Mouse (Mus musculus): ENCODE measurements around the gene Mgst3.

DNA sequence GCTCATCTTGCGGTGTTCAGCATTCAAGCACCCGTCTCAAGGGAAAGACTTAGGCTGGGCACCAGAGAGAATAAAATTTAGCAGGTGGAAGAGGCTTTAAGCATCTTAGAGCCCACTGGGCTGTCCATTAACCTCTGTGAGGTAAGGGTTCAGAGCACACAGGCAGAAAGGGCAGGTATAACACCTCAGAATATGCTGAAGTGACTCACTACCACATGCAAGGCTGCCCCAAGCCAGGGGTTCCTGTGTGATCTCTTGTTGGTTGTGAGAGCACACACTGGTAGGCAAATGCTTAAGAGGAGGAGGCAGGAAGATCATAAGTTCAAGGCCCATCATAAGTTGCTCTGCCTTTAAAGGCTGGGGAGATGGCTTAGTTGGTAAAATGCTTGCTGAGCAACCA lies 13.4 kb downstream of the Mgst3 start:
- TF ChIP-seq CTCF (IDR thresholded peaks at IDR 0.05; ENCODE audit: borderline replicate concordance, control insufficient read depth, extremely low read depth, insufficient read depth, low read length, poor library complexity) (no peak), POLR2A (IDR thresholded peaks at IDR 0.05; ENCODE audit: control insufficient read depth, extremely low read depth, insufficient read depth, low read length, poor library complexity) (no peak)

All from thymus, adult 2 months (tissue).